Mouse (Mus musculus) liver, adult 2 months (tissue): ENCODE measurements around the gene Lrr1. TPM values are rescaled to one million over a fixed set of nuclear protein-coding genes. Genes with fewer than 3 reads are reported as not detected.

ENCODE experiments used
- DNase-seq: peaks from one replicate; pipeline ENCODE4 v3.0.0-alpha.2; 2011; ENCODE audit warnings: low read depth, low spot score; ENCODE audit errors: extremely low read depth
- H3K27ac ChIP-seq: fragments of 200-500 bp; replicated peaks from 2 replicates; pipeline ENCODE4 v1.5.1; 2012; ENCODE audit warnings: low read depth, mild to moderate bottlenecking, control low read depth, inconsistent platforms, low read length; ENCODE audit not compliant: insufficient read depth
- H3K27me3 ChIP-seq: fragments of 200-500 bp; 2 replicates; pipeline ENCODE4 v1.6.1; 2012; ENCODE audit warnings: mild to moderate bottlenecking, moderate library complexity, low read length, inconsistent platforms; ENCODE audit not compliant: control insufficient read depth, insufficient read depth
- H3K36me3 ChIP-seq: fragments of 200-500 bp; 2 replicates; pipeline ENCODE4 v1.6.1; 2012; ENCODE audit warnings: low read length, inconsistent platforms; ENCODE audit not compliant: control insufficient read depth, insufficient read depth
- H3K4me1 ChIP-seq: fragments of 200-500 bp; 2 replicates; pipeline ENCODE4 v1.6.1; 2011; ENCODE audit warnings: low read length; ENCODE audit not compliant: control insufficient read depth, insufficient read depth
- H3K4me3 ChIP-seq: fragments of 200-500 bp; 2 replicates; pipeline ENCODE4 v1.5.1; 2011; ENCODE audit warnings: low read depth, mild to moderate bottlenecking, control low read depth, low read length, moderate library complexity; ENCODE audit not compliant: insufficient read depth
- H3K79me2 ChIP-seq: fragments of 200-500 bp; 2 replicates; pipeline ENCODE4 v1.6.1; 2012; ENCODE audit warnings: inconsistent platforms, mild to moderate bottlenecking, low read length, moderate library complexity; ENCODE audit not compliant: control insufficient read depth, insufficient read depth
- H3K9ac ChIP-seq: fragments of 200-500 bp; 2 replicates; pipeline ENCODE4 v1.6.1; 2012; ENCODE audit warnings: low read depth, mild to moderate bottlenecking, control low read depth, inconsistent platforms, low read length
- CTCF ChIP-seq: fragments of 200-500 bp; IDR thresholded peaks from 2 replicates; pipeline ENCODE4 v1.5.1; 2011; ENCODE audit warnings: low read depth, low read length, control low read depth
- POLR2A ChIP-seq: fragments of 200-500 bp; IDR thresholded peaks from 2 replicates; pipeline ENCODE4 v1.6.1; 2011; ENCODE audit warnings: low read length, control low read depth; ENCODE audit not compliant: insufficient read depth; ENCODE audit errors: extremely low read depth
- WGBS: fragments of 180-500 bp; shearing (Covaris S2); methylation state at CpG from one replicate; pipeline ENCODE4 v1.1.7; 2018; 5-methylcytosine and 5-hydroxymethylcytosine counted together
- polyA plus RNA-seq: library from polyadenylated mRNA; depleted of rRNA; stranded (reverse); fragments of >200 nt; gene quantifications from 2 replicates; pipeline ENCODE4 v1.2.3, GENCODE M21; 2012; rRNA removed
- total RNA-seq: library from RNA; depleted of rRNA; stranded (reverse); fragments of >200 nt; gene quantifications from 2 replicates; pipeline ENCODE4 v1.2.3, GENCODE M21; 2014; rRNA removed

The Lrr1 gene
- total and polyA plus RNA-seq, 2 experiments, result not detected

DNA sequence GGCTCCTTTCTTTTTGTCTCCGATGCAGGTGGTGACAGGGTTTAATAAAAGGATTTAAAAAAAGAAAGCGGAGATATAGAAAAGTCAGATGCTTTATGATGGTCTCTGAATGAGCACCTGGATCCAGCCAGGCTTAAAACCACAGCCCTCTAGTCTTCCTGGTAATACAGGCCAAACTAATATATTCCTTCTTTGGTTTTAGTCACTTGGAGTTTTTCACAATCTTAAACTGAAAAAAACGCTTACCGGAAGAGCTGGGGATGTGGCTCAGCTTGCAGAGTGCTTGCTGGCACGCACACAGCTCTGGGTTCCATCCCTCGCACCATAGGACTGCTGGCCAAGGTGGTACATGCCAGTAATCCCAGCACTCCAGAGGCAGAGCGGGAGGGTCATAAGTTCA is 48.0 kb downstream of the Lrr1 start:
- WGBS, result 96% methylated on average over 7 of the region's 7 CpGs
- Histone ChIP-seq H3K27ac (no peak overlapping the region), H3K36me3 (no peaks in the 10 kb centered on the region), H3K79me2 (no peaks in the 10 kb centered on the region), H3K27me3 (no peaks in the 10 kb centered on the region), H3K9ac (no peak overlapping the region), H3K4me3 (no peak overlapping the region), H3K4me1 (no peaks in the 10 kb centered on the region)
- no peak for DNase-seq
- no peak for TF ChIP-seq CTCF
- TF ChIP-seq POLR2A, result no peak

DNA sequence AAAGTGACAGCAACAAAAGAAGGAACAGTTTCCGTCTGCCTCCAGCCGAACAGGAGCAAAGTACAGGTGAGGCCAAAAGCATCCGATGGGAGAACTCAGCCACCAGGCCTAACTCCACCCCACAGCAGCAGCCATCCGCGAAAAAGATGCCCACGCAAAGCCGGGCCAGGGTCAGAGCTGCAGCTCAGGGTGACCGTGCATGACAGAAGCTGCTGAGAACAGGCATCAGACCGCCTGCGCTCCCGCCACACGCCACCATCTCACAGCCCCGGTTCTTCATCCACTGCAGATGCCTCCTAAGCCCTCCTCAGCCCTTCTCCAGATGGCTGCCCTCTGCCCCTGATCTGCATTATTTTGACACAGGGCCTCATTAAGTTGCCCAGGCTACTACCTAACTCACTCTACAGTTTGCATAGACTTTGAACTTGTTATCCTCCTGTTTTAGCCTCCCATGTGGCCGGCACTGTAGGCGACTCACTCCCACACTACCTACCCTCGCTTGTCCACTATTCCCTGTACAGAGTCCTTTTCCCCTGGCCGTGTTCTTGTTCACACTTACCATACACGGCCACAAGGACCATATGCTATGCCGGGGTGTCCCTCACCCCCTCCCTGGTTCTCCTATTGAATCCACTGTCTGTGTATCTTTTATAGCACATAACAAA is 52.1 kb downstream of the Lrr1 start:
- no peak for DNase-seq
- WGBS, result 67% methylated on average over 19 of the region's 19 CpGs
- H3K4me1 ChIP-seq, result no peaks in the 10 kb centered on the region
- H3K9ac ChIP-seq, result no peak overlapping the region
- H3K79me2 ChIP-seq, result no peaks in the 10 kb centered on the region
- no peak overlapping the region for H3K4me3 ChIP-seq
- H3K27ac ChIP-seq, result no peak overlapping the region
- TF ChIP-seq POLR2A (no peak), CTCF (no peak)
- H3K36me3 ChIP-seq, result no peaks in the 10 kb centered on the region
- H3K27me3 ChIP-seq, result no peaks in the 10 kb centered on the region

DNA sequence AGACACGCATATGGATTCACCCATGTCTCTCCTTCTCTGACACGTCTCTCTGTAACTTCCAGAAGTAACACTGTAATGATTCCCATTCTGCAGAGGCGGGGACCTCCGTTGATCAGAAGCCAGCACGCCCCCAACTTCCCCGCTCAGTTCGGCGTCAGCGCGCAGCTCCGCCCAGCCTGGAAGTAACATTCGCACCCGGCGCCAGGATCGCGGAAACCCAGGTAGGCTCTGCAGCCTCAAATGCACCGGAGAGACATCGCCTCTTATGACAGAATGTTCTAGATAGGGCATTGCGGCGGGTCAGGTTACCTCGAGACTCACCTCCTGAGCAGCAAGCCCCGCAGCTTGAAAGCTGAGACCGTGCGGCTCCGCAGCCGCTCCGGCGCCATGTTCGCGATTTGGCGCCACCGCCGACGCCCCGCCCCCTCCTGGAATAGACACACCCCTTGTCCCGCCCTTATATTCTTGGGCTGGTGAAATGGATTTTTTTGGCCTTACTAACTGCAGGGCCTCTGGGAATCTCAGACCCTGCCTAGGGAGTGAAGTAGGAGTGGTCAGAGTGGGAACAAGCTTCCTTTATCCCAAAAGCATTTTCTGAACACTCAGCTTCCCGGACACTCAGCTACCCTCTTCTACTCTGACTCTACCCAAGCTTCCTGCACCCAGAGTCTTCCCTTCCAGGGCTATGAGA is 59.3 kb downstream of the Lrr1 start, which contains the start of gene Pole2:
Gene Pole2 (minus strand): TSS at position 420 of the 691 bp plus-strand sequence.
- H3K36me3 ChIP-seq, result no peaks in the 10 kb centered on the region
- H3K79me2 ChIP-seq, result no peaks in the 10 kb centered on the region
- H3K9ac ChIP-seq, result peak within 1 kb of the TSS; percentile 61
- WGBS, result 1% methylated on average over 37 of the region's 37 CpGs
- H3K27me3 ChIP-seq, result no peaks in the 10 kb centered on the region
- peak within 1 kb of the TSS; percentile 96 for H3K4me3 ChIP-seq
- peak; percentile 53 for DNase-seq
- H3K4me1 ChIP-seq, result no peaks in the 10 kb centered on the region
- no peak within 1 kb of the TSS; the same call in 1 of the 2 replicates for H3K27ac ChIP-seq
- no peak for TF ChIP-seq CTCF
- TF ChIP-seq POLR2A, result no peak

Other genes with a start within 250 kb of the Lrr1 start
- 137 and 202 TPM in 2 replicates for gene Rps29, start 9.6 kb upstream of the Lrr1 start, total RNA-seq
- 779 and 865 TPM in 2 replicates for gene Rps29, start 9.6 kb upstream of the Lrr1 start, polyA plus RNA-seq
- 412 and 466 TPM in 2 replicates for gene Rpl36al, start 15.3 kb downstream of the Lrr1 start, total RNA-seq
- 129 and 148 TPM in 2 replicates for gene Rpl36al, start 15.3 kb downstream of the Lrr1 start, polyA plus RNA-seq
- 33.9 and 34.0 TPM in 2 replicates for gene Mgat2, start 15.3 kb downstream of the Lrr1 start, total RNA-seq
- 15.8 and 16.7 TPM in 2 replicates for gene Mgat2, start 15.3 kb downstream of the Lrr1 start, polyA plus RNA-seq
- gene Gm49383, start 28.3 kb downstream of the Lrr1 start, total RNA-seq, result 2.4 and 3.3 TPM in 2 replicates
- 1.1 and 1.8 TPM in 2 replicates for gene Gm49383, start 28.3 kb downstream of the Lrr1 start, polyA plus RNA-seq
- gene Dnaaf2, start 29.6 kb downstream of the Lrr1 start, total RNA-seq, result 0.74 and 1.0 TPM in 2 replicates
- 0.64 and 1.1 TPM in 2 replicates for gene Dnaaf2, start 29.6 kb downstream of the Lrr1 start, polyA plus RNA-seq
- gene Gm49384, start 35.5 kb downstream of the Lrr1 start, total RNA-seq, result 0.92 and 1.5 TPM in 2 replicates
- 0.87 TPM in 1 of 2 replicates, not detected in the other for gene Gm49384, start 35.5 kb downstream of the Lrr1 start, polyA plus RNA-seq
- 0.74 and 1.8 TPM in 2 replicates for gene Pole2, start 59.4 kb downstream of the Lrr1 start, total RNA-seq
- 0.24 and 0.36 TPM in 2 replicates for gene Pole2, start 59.4 kb downstream of the Lrr1 start, polyA plus RNA-seq
- 0.46 and 0.67 TPM in 2 replicates for gene Klhdc1, start 72.4 kb downstream of the Lrr1 start, total RNA-seq
- gene Klhdc1, start 72.4 kb downstream of the Lrr1 start, polyA plus RNA-seq, result 0.07 and 0.10 TPM in 2 replicates
- gene Klhdc2, start 127.9 kb downstream of the Lrr1 start, total RNA-seq, result 40.5 and 43.0 TPM in 2 replicates
- gene Klhdc2, start 127.9 kb downstream of the Lrr1 start, polyA plus RNA-seq, result 22.2 TPM in 2 replicates
- gene Nemf, start 188.4 kb downstream of the Lrr1 start, total RNA-seq, result 14.6 and 16.0 TPM in 2 replicates
- 1.7 and 2.2 TPM in 2 replicates for gene Nemf, start 188.4 kb downstream of the Lrr1 start, polyA plus RNA-seq
- gene Arf6, start 203.3 kb downstream of the Lrr1 start, total RNA-seq, result 40.7 and 48.3 TPM in 2 replicates
- 62.7 and 66.7 TPM in 2 replicates for gene Arf6, start 203.3 kb downstream of the Lrr1 start, polyA plus RNA-seq
- 0.20 and 0.37 TPM in 2 replicates for gene Gm9887, start 203.6 kb downstream of the Lrr1 start, total RNA-seq
- 0.48 and 0.85 TPM in 2 replicates for gene Gm9887, start 203.6 kb downstream of the Lrr1 start, polyA plus RNA-seq